Mouse (Mus musculus) hindbrain, embryonic 14.5 days (tissue): Measurements from ENCODE around the gene Cdc14a. TPM values are rescaled to one million over a fixed set of nuclear protein-coding genes. Genes with fewer than 3 reads are reported as not detected.

Experiments used
- ATAC-seq: fragments of 200-750 bp; cut with Nextera tagmentation; 2 replicates; pipeline ENCODE4 v1.8.0; 2017; ENCODE audit warnings: moderate number of reproducible peaks, mild to moderate bottlenecking, moderate TSS enrichment, moderate library complexity; ENCODE audit not compliant: low FRiP score
- DNase-seq: peaks from one replicate; pipeline ENCODE4 v3.0.0-alpha.2; 2015; ENCODE audit warnings: low spot score
- H3K27ac ChIP-seq: fragments of 300-500 bp; sonication (generic); 2 replicates; pipeline ENCODE4 v1.5.1; 2014; ENCODE audit warnings: mild to moderate bottlenecking, moderate library complexity
- H3K27me3 ChIP-seq: fragments of 300-500 bp; sonication (generic); 2 replicates; pipeline ENCODE4 v1.6.1; 2014; ENCODE audit warnings: mild to moderate bottlenecking, low read length, mixed read lengths; ENCODE audit not compliant: control insufficient read depth, insufficient read depth
- H3K36me3 ChIP-seq: fragments of 300-500 bp; sonication (generic); replicated peaks from 2 replicates; pipeline ENCODE4 v1.6.1; 2014; ENCODE audit not compliant: control insufficient read depth, insufficient read depth
- H3K4me1 ChIP-seq: fragments of 300-500 bp; sonication (generic); replicated peaks from 2 replicates; pipeline ENCODE4 v1.6.1; 2014; ENCODE audit warnings: antibody characterized with exemption, low read length, mixed read lengths; ENCODE audit not compliant: control insufficient read depth, insufficient read depth
- H3K4me2 ChIP-seq: fragments of 300-500 bp; sonication (generic); replicated peaks from 2 replicates; pipeline ENCODE4 v1.6.1; 2014; ENCODE audit warnings: mild to moderate bottlenecking, moderate library complexity
- H3K4me3 ChIP-seq: fragments of 300-500 bp; sonication (generic); replicated peaks from 2 replicates; pipeline ENCODE4 v1.5.1; 2014; ENCODE audit warnings: mild to moderate bottlenecking, low read length
- H3K9ac ChIP-seq: fragments of 300-500 bp; sonication (generic); 2 replicates; pipeline ENCODE4 v1.6.1; 2014
- H3K9me3 ChIP-seq: fragments of 300-500 bp; sonication (generic); 2 replicates; pipeline ENCODE4 v1.6.1; 2016; ENCODE audit warnings: low read length; ENCODE audit not compliant: control insufficient read depth
- WGBS: fragments of 180-500 bp; shearing (Covaris S2); extraction: QIAGEN DNeasy Blood & Tissue Kit; methylation state at CpG from one replicate; pipeline ENCODE4 v1.1.7; 2014; 5-methylcytosine and 5-hydroxymethylcytosine counted together
- polyA plus RNA-seq: library from polyadenylated mRNA; unstranded; fragments of >200 nt; fragmentation: Nextera tagmentation; extraction: Ambion mirVana; gene quantifications from 2 replicates; pipeline ENCODE4 v1.2.1, GENCODE M21; 2014

Gene Cdc14a
- polyA plus RNA-seq, 1 experiment from 2014 or later: 4.1 TPM

DNA sequence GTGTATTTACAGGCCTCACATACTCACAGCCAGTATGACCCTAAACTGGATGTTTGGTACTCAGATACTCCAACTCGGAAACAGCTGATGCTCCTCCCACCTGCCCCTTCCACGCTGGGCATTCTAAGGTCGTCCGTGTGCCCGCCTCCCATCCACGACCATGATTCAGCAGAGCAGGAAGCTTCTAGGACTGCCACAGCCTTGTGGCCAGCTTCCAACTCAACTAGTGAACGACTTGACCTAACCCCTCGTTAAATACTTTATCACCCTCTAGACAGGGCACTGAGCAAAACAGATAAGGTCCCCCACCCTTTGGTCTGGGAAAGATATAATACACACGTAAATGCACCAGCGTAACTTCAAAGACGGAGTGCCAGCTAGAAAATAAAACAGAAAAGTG lies 35.0 kb downstream of the Cdc14a start:
- H3K36me3 ChIP-seq: no peaks in the 10 kb centered on the region
- no peaks in the 10 kb centered on the region for H3K27me3 ChIP-seq
- H3K4me3 ChIP-seq: no peak overlapping the region
- no peak overlapping the region for H3K9ac ChIP-seq
- 84% methylated on average over 11 of the region's 11 CpGs for WGBS
- no peak for ATAC-seq
- H3K27ac ChIP-seq: no peak overlapping the region
- H3K4me1 ChIP-seq: no peaks in the 10 kb centered on the region
- no peaks in the 10 kb centered on the region for H3K9me3 ChIP-seq
- no peak overlapping the region for H3K4me2 ChIP-seq
- DNase-seq: no peak

DNA sequence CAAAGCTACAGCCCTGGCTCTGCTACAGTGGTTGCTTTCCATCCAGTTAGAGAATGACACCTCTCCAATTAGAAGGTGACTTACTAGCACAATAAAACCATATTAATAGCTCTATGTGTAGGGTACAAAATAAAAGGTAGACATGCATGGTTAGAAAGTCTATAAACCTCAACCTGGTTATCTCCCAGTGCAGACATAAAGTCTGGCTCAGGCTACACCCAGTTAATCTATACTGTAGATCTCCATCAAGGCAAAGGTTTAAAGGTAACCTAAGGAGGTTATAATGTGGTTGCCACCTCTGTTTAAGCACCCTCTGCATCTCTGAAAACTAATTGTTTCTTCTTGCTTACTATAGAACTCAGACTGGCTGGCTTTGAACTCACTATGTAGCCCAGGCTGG lies 36.9 kb downstream of the Cdc14a start:
- Histone ChIP-seq H3K9ac (no peak overlapping the region), H3K27ac (no peak overlapping the region), H3K4me2 (no peak overlapping the region), H3K4me3 (no peak overlapping the region), H3K27me3 (no peaks in the 10 kb centered on the region), H3K36me3 (no peaks in the 10 kb centered on the region), H3K9me3 (no peaks in the 10 kb centered on the region), H3K4me1 (no peaks in the 10 kb centered on the region)
- DNase-seq: no peak
- no peak for ATAC-seq

DNA sequence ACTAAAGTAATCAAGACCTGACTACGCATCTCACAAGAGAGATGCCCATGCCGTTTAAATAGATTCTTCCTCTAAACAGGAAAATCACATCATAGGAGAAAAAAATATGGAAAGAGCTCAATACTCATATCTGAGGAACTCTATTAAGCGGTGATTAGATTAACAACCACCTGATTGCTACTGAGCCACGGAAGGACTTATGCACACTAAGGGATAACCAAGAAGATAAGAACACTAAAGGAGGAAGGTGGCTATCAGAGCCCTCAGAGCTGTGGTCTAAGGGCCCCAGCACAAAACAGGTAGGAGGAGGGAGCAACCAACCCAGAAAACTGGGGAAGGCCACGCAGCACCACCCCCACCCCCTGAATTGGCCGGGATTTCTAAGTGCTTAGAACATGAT lies 37.5 kb downstream of the Cdc14a start:
- H3K9ac ChIP-seq: no peak overlapping the region
- ATAC-seq: no peak
- H3K4me1 ChIP-seq: no peaks in the 10 kb centered on the region
- no peaks in the 10 kb centered on the region for H3K36me3 ChIP-seq
- no peaks in the 10 kb centered on the region for H3K27me3 ChIP-seq
- WGBS: 92% methylated on average over 6 of the region's 6 CpGs
- no peak for DNase-seq
- no peaks in the 10 kb centered on the region for H3K9me3 ChIP-seq
- no peak overlapping the region for H3K4me2 ChIP-seq
- H3K4me3 ChIP-seq: no peak overlapping the region
- no peak overlapping the region for H3K27ac ChIP-seq

DNA sequence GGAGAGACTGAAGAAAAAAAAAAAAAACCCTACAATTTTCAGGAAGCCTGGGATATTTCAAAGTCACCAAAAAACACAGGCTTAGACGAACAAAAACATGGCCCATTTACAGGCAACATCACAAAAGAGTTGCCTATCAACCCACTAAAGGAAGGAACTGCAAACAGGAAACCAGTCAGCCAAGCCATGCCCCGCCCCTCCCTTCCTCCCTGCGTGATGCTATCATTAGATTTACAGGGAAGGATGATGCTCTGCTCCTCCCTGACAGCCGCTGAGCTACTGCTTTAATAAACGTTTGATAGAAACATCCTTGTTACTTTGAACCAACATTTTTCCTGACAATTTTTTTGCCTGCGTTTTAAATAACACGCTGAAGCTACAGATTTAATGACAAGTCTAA lies 39.5 kb downstream of the Cdc14a start:
- ATAC-seq: no peak
- H3K4me3 ChIP-seq: no peak overlapping the region
- WGBS: 88% methylated on average over 7 of the region's 7 CpGs
- no peak for DNase-seq
- H3K9me3 ChIP-seq: no peaks in the 10 kb centered on the region
- H3K4me2 ChIP-seq: no peak overlapping the region
- H3K27ac ChIP-seq: no peak overlapping the region
- H3K9ac ChIP-seq: no peak overlapping the region
- H3K27me3 ChIP-seq: no peaks in the 10 kb centered on the region
- no peaks in the 10 kb centered on the region; the same call in 1 of the 2 replicates for H3K36me3 ChIP-seq
- H3K4me1 ChIP-seq: no peaks in the 10 kb centered on the region

DNA sequence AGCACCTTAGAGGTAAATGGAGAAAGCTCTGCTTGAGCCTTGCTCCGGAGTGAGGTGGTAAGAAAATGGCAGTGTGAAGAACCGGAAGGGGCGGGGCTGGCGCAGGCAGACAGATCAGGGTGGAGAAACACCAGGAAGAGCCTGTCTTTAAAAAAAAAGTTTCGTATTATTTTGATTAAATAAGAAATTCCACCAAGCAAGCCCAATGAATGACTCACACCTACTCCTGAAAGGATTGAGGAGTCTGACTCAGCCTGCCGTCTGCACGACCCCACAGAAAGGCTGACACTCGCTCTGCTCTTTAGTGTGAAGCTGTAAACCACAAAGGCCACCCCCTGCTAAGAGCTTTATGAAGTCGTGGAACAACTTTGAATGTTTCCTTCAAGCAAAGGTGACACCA lies 43.5 kb downstream of the Cdc14a start:
- H3K27me3 ChIP-seq: no peaks in the 10 kb centered on the region
- H3K4me1 ChIP-seq: no peaks in the 10 kb centered on the region
- H3K9me3 ChIP-seq: no peaks in the 10 kb centered on the region
- no peak overlapping the region for H3K4me3 ChIP-seq
- DNase-seq: no peak
- H3K4me2 ChIP-seq: no peak overlapping the region
- H3K36me3 ChIP-seq: no peaks in the 10 kb centered on the region; the same call in 1 of the 2 replicates
- WGBS: 65% methylated on average over 9 of the region's 9 CpGs
- H3K27ac ChIP-seq: no peak overlapping the region
- no peak overlapping the region for H3K9ac ChIP-seq
- ATAC-seq: no peak

DNA sequence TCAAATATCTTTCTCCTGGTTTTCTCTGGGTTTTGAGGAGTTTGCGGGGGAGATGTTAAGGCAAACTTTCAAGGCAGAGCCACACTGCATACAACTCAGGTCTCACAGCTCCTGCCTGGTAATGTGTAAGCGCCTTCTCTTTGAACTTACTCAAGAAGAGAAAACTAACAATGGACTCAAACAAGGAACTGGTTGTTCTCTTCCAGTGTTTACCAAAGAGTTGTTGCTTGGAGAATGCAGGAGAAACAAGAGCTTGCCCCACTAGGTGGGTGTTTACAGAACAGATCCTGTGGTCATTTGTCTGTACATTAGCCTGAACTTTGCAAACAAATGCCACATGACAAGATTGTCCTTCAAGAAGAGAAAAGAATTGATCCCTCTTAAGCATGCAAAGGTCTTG lies 48.4 kb downstream of the Cdc14a start:
- H3K9me3 ChIP-seq: no peaks in the 10 kb centered on the region
- H3K27ac ChIP-seq: no peak overlapping the region
- 95% methylated on average over 2 of the region's 2 CpGs for WGBS
- H3K27me3 ChIP-seq: no peaks in the 10 kb centered on the region
- H3K9ac ChIP-seq: no peak overlapping the region
- H3K4me1 ChIP-seq: no peaks in the 10 kb centered on the region
- DNase-seq (no peak), ATAC-seq (no peak)
- no peaks in the 10 kb centered on the region for H3K36me3 ChIP-seq
- no peak overlapping the region for H3K4me2 ChIP-seq
- H3K4me3 ChIP-seq: no peak overlapping the region

DNA sequence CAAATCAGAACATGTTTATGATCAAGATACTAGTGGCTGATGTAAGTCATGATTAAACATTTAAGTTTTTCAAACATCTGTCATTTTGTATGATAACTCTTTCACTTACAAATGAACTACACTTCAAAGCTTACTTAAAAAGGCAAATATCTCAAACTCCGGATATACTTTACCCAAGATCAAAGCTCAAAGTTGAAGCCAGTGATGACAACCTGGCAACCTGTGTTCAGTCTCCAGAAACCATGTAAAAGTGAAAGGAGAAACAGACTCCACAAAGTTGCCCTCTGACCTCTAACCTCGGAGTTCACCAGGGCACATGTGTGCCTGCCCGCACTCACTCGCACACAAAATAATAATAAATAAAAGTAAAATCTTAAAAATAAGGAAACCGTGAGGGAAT lies 49.3 kb downstream of the Cdc14a start:
- Histone ChIP-seq H3K9me3 (no peaks in the 10 kb centered on the region), H3K4me2 (no peak overlapping the region), H3K9ac (no peak overlapping the region), H3K27ac (no peak overlapping the region), H3K36me3 (no peaks in the 10 kb centered on the region), H3K4me1 (no peaks in the 10 kb centered on the region), H3K4me3 (no peak overlapping the region), H3K27me3 (no peaks in the 10 kb centered on the region)
- 90% methylated on average over 5 of the region's 5 CpGs for WGBS
- DNase-seq (no peak), ATAC-seq (no peak)

DNA sequence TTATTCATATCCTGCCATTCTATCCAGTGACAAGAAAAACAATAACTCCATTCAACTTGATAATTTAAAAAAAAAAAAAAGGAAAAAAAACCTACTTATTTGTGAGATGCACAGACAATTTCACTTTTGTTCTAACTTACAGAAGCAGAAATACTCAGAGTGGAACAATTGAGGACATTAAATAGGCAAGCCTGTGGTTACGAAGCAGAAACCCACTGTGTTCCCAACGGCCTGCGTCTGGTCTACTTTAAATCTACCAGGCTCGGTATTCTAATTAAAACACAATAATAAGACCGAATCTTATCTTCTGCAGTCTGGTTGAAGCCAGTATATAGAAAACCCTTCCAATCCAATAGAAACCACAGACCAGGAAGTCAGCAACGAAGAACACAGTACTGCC lies 50.6 kb downstream of the Cdc14a start:
- H3K9me3 ChIP-seq: no peaks in the 10 kb centered on the region
- H3K4me2 ChIP-seq: no peak overlapping the region
- DNase-seq (no peak), ATAC-seq (no peak)
- no peak overlapping the region for H3K9ac ChIP-seq
- no peak overlapping the region for H3K27ac ChIP-seq
- no peaks in the 10 kb centered on the region; the same call in 1 of the 2 replicates for H3K4me1 ChIP-seq
- no peaks in the 10 kb centered on the region for H3K36me3 ChIP-seq
- no peak overlapping the region for H3K4me3 ChIP-seq
- H3K27me3 ChIP-seq: no peaks in the 10 kb centered on the region
- WGBS: 76% methylated on average over 6 of the region's 6 CpGs

DNA sequence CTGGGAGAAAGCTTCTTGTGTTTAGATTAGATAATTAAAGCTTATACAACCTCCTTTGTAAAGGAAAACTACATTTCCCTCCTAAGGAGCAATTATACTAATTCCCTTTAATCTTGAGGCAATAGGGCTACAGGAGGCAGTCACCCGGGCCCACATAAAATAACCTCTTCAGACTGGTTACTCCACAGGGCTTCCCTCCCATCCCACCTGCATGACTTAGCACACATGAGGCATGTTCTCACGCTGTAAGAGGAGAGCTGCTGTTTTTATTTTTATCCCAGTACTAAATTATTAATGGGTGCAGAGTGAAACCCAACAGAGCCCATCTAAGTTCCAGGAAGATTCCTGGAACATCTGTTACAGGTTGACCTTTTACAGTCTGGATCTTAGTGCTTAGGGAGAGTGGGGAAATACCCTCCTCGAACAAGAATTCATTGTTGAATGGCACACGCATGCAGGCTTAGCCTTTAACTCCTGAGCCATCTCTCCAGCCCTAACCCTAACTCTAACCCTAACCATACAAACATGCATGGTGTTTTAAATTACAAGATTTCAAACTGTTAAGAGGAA lies 54.9 kb downstream of the Cdc14a start:
- no peak for ATAC-seq

DNA sequence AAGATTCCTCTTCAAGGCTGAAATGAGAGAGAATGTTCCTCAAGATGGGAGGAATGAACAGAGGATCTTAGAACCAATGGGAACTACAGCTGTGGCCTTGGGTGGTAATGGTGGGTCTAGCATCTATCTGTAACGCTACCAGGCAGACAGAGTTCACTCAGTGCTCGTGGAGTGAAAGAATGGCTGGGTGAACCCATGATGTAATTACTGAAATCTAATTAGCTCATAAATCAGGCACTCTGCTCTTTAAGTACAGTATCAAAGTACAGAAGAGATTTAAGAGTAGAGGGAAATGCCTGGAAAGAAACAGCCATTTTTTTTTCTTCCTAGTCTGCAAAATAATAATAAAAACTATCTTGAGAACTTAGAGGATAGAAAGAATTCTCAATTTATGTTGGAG lies 57.7 kb downstream of the Cdc14a start:
- DNase-seq (no peak), ATAC-seq (no peak)
- WGBS: 83% methylated on average over 2 of the region's 2 CpGs
- H3K9me3 ChIP-seq: no peaks in the 10 kb centered on the region
- no peaks in the 10 kb centered on the region for H3K27me3 ChIP-seq
- no peak overlapping the region for H3K9ac ChIP-seq
- H3K4me1 ChIP-seq: no peaks in the 10 kb centered on the region; the same call in 1 of the 2 replicates
- no peak overlapping the region for H3K27ac ChIP-seq
- no peak overlapping the region for H3K4me2 ChIP-seq
- H3K36me3 ChIP-seq: no peaks in the 10 kb centered on the region
- no peak overlapping the region for H3K4me3 ChIP-seq

More for the DNA sequence above, 54.9 kb downstream of the Cdc14a start:
- no peak overlapping the region for H3K9ac ChIP-seq
- no peaks in the 10 kb centered on the region for H3K27me3 ChIP-seq
- no peak overlapping the region for H3K4me2 ChIP-seq
- no peak for DNase-seq
- H3K36me3 ChIP-seq: no peaks in the 10 kb centered on the region
- 53% methylated on average over 4 of the region's 4 CpGs for WGBS
- no peaks in the 10 kb centered on the region for H3K9me3 ChIP-seq
- no peak overlapping the region for H3K27ac ChIP-seq
- H3K4me1 ChIP-seq: no peaks in the 10 kb centered on the region; the same call in 1 of the 2 replicates
- no peak overlapping the region for H3K4me3 ChIP-seq
